Mouse (Mus musculus): Measurements from ENCODE around the gene Pde4c. TPM values are rescaled to one million over a fixed set of nuclear protein-coding genes. Genes with fewer than 3 reads are reported as not detected.

Pde4c gene
- total and polyA plus RNA-seq, 3 experiments, result 0.65 to 3.0 TPM; not detected in 1

DNA sequence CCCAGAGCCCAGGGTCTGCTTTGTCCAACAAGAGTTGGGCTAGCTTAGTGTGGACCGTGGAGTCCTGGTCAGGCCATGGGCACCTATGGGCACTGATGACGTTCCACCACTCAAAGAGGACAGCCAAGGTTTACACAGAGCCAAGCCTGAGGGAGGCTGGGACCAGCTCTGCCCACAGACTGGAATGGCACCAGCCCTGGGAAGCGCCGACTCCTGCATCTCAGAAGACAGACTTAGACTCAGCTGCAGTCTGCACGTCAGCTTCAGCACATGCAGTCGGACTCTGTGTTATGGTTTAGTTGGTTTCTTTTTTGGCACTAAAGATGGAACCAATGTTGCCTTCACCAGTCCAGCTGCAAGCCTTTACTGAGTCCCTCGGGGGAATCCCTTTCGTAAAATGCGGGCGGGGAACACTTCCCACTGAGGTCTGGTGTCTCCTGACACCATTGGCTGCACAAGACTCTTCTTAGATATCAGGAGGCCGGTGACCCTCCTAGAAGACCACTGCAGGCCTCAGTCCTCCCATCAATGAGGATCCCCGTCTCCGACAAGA, 26.7 kb downstream of the Pde4c start:
- H3K9me3 ChIP-seq (replicated peaks; ENCODE audit: insufficient read depth, low read length), result no peaks in the 10 kb centered on the region
- no peaks in the 10 kb centered on the region for H3K27me3 ChIP-seq (ENCODE audit: control insufficient read depth in 1 of 2, insufficient read depth in 2 of 2, low read length in 2 of 2)
- TF ChIP-seq MXI1 (IDR thresholded peaks at IDR 0.05; ENCODE audit: low read depth, low read length) (no peak), SMC3 (IDR thresholded peaks at IDR 0.05; ENCODE audit: low read depth, low read length) (no peak), ZNF384 (IDR thresholded peaks at IDR 0.05; ENCODE audit: low read depth, low read length) (no peak), CTCF (IDR thresholded peaks at IDR 0.05 in 2 of 3, conservative IDR thresholded peaks at IDR 0.05 in 1 of 3; ENCODE audit: control insufficient read depth in 1 of 3, insufficient read depth in 1 of 3, low read depth in 2 of 3, low read length in 3 of 3, poor library complexity in 1 of 3, severe bottlenecking in 1 of 3) (no peak), ZKSCAN1 (IDR thresholded peaks at IDR 0.05; ENCODE audit: low read depth, low read length) (no peak)
- H3K4me3 ChIP-seq (ENCODE audit: control insufficient read depth in 1 of 2, insufficient read depth in 1 of 2, low read depth in 2 of 2, low read length in 2 of 2), result no peak overlapping the region
- H3K27ac ChIP-seq (ENCODE audit: control insufficient read depth, low read depth, low read length), result no peak overlapping the region
- DNase-seq (ENCODE audit: low read depth, low spot score), result no peak
- H3K79me2 ChIP-seq (ENCODE audit: control insufficient read depth, insufficient read depth, low read length, poor library complexity), result no peaks in the 10 kb centered on the region; the same call in 1 of the 2 replicates
- peaks cover 3 to 15% of the 10 kb centered on the region in 2 experiments; a peak in 3 of 4 replicates for H3K4me1 ChIP-seq (ENCODE audit: control insufficient read depth in 1 of 2, insufficient read depth in 2 of 2, low read length in 2 of 2)
- H3K36me3 ChIP-seq (ENCODE audit: control insufficient read depth in 1 of 2, insufficient read depth in 2 of 2, low read length in 2 of 2), result peaks cover 0 to 15% of the 10 kb centered on the region in 2 experiments; a peak in 2 of 4 replicates
- no peak overlapping the region for H3K9ac ChIP-seq (ENCODE audit: control insufficient read depth, low read depth, low read length, poor library complexity, severe bottlenecking)

DNA sequence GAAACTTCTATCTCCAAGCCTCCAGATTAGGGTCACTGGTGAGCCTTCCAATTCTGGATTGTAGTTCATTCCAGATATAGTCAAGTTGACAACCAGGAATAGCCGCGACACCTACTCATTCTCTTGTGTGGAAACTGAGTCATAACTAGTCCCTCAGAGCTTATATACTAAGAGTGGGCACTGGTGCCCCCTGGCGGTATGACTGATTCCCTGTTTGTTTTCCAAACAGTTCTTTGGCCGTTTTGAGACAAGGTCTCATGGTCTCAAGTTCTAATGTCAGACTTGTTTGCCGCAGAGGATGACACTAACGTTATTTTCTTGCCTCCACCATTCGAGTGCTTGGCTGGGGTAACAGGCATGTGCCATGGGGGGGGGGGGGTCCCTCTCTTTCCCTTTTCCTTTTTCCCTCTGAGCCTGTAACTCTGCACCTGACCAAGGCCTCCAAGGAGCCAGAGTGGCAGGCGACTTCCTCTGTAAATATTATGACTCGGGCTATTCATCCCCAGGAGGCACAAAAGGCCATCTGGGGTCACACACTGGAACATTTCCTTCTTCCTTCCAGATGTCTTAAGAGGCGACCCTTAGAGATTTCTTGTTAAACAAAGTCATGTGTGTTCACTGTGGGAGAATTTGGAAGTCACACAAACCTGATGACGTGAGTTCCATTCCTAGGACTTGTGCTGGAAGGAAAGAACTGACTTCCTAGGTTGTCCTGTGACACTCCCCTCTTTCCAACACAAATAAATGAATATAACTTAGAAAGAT, 28.7 kb downstream of the Pde4c start:
- H3K9ac ChIP-seq (ENCODE audit: control insufficient read depth, low read depth, low read length, poor library complexity, severe bottlenecking), result peak overlapping the region; percentile 82
- H3K27ac ChIP-seq (ENCODE audit: control insufficient read depth, low read depth, low read length), result peak overlapping the region; percentile 66
- H3K79me2 ChIP-seq (ENCODE audit: control insufficient read depth, insufficient read depth, low read length, poor library complexity), result no peaks in the 10 kb centered on the region; the same call in 1 of the 2 replicates
- no peaks in the 10 kb centered on the region for H3K27me3 ChIP-seq (ENCODE audit: control insufficient read depth in 1 of 2, insufficient read depth in 2 of 2, low read length in 2 of 2)
- peak; percentile 85 for DNase-seq (ENCODE audit: low read depth, low spot score)
- H3K9me3 ChIP-seq (replicated peaks; ENCODE audit: insufficient read depth, low read length), result no peaks in the 10 kb centered on the region
- H3K36me3 ChIP-seq (ENCODE audit: control insufficient read depth in 1 of 2, insufficient read depth in 2 of 2, low read length in 2 of 2), result peaks cover 0 to 15% of the 10 kb centered on the region in 2 experiments; a peak in 2 of 4 replicates
- TF ChIP-seq CTCF (IDR thresholded peaks at IDR 0.05 in 2 of 3, conservative IDR thresholded peaks at IDR 0.05 in 1 of 3; ENCODE audit: control insufficient read depth in 1 of 3, insufficient read depth in 1 of 3, low read depth in 2 of 3, low read length in 3 of 3, poor library complexity in 1 of 3, severe bottlenecking in 1 of 3), result peak; percentile 56 to 85 (median 72)
- no peak for TF ChIP-seq ZKSCAN1 (IDR thresholded peaks at IDR 0.05; ENCODE audit: low read depth, low read length)
- TF ChIP-seq MAX (IDR thresholded peaks at IDR 0.05; ENCODE audit: low read length), result no peak
- no peak for TF ChIP-seq ELF1 (IDR thresholded peaks at IDR 0.05; ENCODE audit: low read depth, low read length)
- peak; percentile 85 for TF ChIP-seq SMC3 (IDR thresholded peaks at IDR 0.05; ENCODE audit: low read depth, low read length)
- no peak for TF ChIP-seq TBP (IDR thresholded peaks at IDR 0.05; ENCODE audit: low read depth, low read length)
- TF ChIP-seq HCFC1 (IDR thresholded peaks at IDR 0.05; ENCODE audit: low read depth, low read length), result no peak
- TF ChIP-seq TCF12 (IDR thresholded peaks at IDR 0.05; ENCODE audit: low read depth, low read length), result no peak
- TF ChIP-seq NRF1 (IDR thresholded peaks at IDR 0.05; ENCODE audit: insufficient read depth, low read depth, low read length, poor library complexity, severe bottlenecking), result no peak
- no peak for TF ChIP-seq GATA1 (IDR thresholded peaks at IDR 0.05; ENCODE audit: low read depth, low read length)
- TF ChIP-seq ZNF384 (IDR thresholded peaks at IDR 0.05; ENCODE audit: low read depth, low read length), result peak; percentile 45; the same call in 1 of the 2 replicates
- TF ChIP-seq ZMIZ1 (IDR thresholded peaks at IDR 0.05; ENCODE audit: low read depth, low read length), result no peak
- no peak for TF ChIP-seq E2F4 (IDR thresholded peaks at IDR 0.05; ENCODE audit: borderline replicate concordance, low read depth, low read length)
- no peak for TF ChIP-seq TAL1 (IDR thresholded peaks at IDR 0.05; ENCODE audit: low read length)
- peak; percentile 67 for TF ChIP-seq RAD21 (IDR thresholded peaks at IDR 0.05; ENCODE audit: low read depth, low read length)
- no peak for TF ChIP-seq MAZ (IDR thresholded peaks at IDR 0.05; ENCODE audit: low read depth, low read length)
- no peak for TF ChIP-seq RCOR1 (IDR thresholded peaks at IDR 0.05; ENCODE audit: low read depth, low read length)
- no peak for TF ChIP-seq USF2 (IDR thresholded peaks at IDR 0.05; ENCODE audit: borderline replicate concordance in 1 of 2, insufficient read depth in 1 of 2, low read depth in 1 of 2, low read length in 2 of 2)
- TF ChIP-seq UBTF (IDR thresholded peaks at IDR 0.05; ENCODE audit: borderline replicate concordance, insufficient read depth, low read depth, low read length), result no peak
- TF ChIP-seq MXI1 (IDR thresholded peaks at IDR 0.05; ENCODE audit: low read depth, low read length), result no peak
- TF ChIP-seq USF1 (IDR thresholded peaks at IDR 0.05; ENCODE audit: low read depth, low read length), result no peak
- TF ChIP-seq JUND (IDR thresholded peaks at IDR 0.05; ENCODE audit: low read depth, low read length), result no peak
- no peak for TF ChIP-seq GABPA (IDR thresholded peaks at IDR 0.05; ENCODE audit: low read depth, low read length)
- no peak for TF ChIP-seq CHD2 (IDR thresholded peaks at IDR 0.05; ENCODE audit: low read length)
- no peak for TF ChIP-seq POLR2AphosphoS2 (IDR thresholded peaks at IDR 0.05; ENCODE audit: low read length)
- peak; percentile 66 for TF ChIP-seq ZC3H11A (IDR thresholded peaks at IDR 0.05; ENCODE audit: low read depth, low read length)
- peaks cover 3 to 17% of the 10 kb centered on the region in 2 experiments; a peak in 3 of 4 replicates for H3K4me1 ChIP-seq (ENCODE audit: control insufficient read depth in 1 of 2, insufficient read depth in 2 of 2, low read length in 2 of 2)
- no peak overlapping the region for H3K4me3 ChIP-seq (ENCODE audit: control insufficient read depth in 1 of 2, insufficient read depth in 1 of 2, low read depth in 2 of 2, low read length in 2 of 2)
